Mouse (Mus musculus): Measurements from ENCODE around the gene Bphl. TPM values are rescaled to one million over a fixed set of nuclear protein-coding genes. Genes with fewer than 3 reads are reported as not detected.
"Not testable (repeated sequence)": the region's sequence is repeated elsewhere in the genome, so short reads cannot be mapped to it uniquely, and the experiment has no call there.

Gene Bphl
- polyA plus RNA-seq, 1 experiment from 2014 or later = 60.4 TPM

DNA sequence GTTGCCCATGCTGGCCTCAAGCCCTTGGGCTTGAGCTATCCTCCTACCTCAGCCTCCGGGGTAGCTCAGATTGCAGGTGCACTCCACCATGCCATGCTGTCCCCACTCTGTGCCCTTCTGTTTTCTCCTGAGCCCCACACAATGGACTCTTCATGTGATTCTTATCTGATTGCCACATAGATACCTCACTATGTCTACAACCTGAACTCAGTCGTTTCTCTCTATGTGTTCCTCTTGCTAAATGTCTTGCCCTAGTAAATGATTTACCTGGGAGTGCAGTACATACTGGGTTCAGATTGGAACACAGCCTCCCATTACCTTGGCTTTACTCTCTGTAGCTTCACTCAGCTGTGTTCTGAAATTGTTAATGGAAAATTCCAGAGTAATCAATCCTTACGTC is 17.6 kb downstream of the Bphl start:
- ATAC-seq = peak; percentile 93
- Histone ChIP-seq H3K27me3 (replicated peaks) (no peaks in the 10 kb centered on the region), H3K36me3 (no peaks in the 10 kb centered on the region), H3K4me1 (replicated peaks) (0 out of 2 replicates have a peak, but pooled peaks cover 2% of the 10 kb centered on the region), H3K4me2 (replicated peaks) (no peak overlapping the region), H3K9me3 (no peaks in the 10 kb centered on the region), H3K9ac (no peak overlapping the region), H3K4me3 (replicated peaks) (no peak overlapping the region), H3K27ac (0 out of 2 replicates have a peak overlapping the region, but pooled peaks have one; percentile 28)
- WGBS = 69% methylated on average over 3 of the region's 3 CpGs

DNA sequence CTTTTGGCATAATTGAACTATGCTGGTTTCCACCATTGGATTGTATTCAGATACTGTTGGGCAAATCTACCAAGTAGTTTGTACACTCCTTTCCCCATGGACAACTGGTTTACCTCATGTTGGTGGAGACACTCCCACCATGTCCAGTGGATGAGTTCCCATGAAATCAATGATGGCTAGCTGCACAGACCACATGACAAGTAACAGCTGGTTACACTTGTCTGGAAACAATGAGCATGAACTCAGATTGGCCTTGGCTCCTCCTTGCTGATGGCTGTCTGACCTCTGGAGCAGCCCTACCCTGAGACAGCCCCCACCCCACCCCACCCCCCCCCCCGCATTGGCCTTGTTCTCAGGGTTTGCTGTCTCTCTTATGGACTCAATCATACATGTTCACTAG is 19.9 kb downstream of the Bphl start:
- no peak for ATAC-seq
- no peaks in the 10 kb centered on the region for H3K36me3 ChIP-seq
- no peak overlapping the region for H3K4me3 ChIP-seq (replicated peaks)
- H3K9me3 ChIP-seq = no peaks in the 10 kb centered on the region
- H3K4me1 ChIP-seq (replicated peaks) = 0 out of 2 replicates have a peak, but pooled peaks cover 2% of the 10 kb centered on the region
- WGBS = 89% methylated on average over 1 of the region's 1 CpGs
- no peak overlapping the region for H3K27ac ChIP-seq
- H3K4me2 ChIP-seq (replicated peaks) = no peak overlapping the region
- H3K27me3 ChIP-seq (replicated peaks) = no peaks in the 10 kb centered on the region
- no peak overlapping the region for H3K9ac ChIP-seq

DNA sequence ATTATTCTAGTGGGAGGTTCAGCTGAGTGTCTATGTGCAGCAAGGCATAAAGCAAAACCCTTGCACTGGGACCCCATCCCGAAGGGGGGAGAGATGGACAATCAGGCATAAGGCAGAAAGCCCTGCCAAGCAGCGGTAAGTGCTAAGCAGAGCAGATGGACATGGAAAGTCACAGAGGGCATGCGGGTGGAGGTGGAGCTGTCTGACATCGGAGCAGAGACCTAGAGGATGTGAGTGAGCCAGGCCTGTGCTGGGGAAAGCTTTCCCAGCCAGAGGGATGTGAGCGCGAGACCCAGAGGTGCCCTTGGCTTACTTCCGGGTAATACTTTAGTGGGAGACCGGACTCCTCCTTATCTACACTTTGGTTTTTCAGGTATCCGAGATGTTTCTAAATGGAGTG is 22.7 kb downstream of the Bphl start:
- no peaks in the 10 kb centered on the region for H3K9me3 ChIP-seq
- no peaks in the 10 kb centered on the region for H3K36me3 ChIP-seq
- no peak overlapping the region for H3K9ac ChIP-seq
- H3K4me2 ChIP-seq (replicated peaks) = no peak overlapping the region
- H3K27me3 ChIP-seq (replicated peaks) = no peaks in the 10 kb centered on the region
- no peak overlapping the region for H3K27ac ChIP-seq
- 90% methylated on average over 9 of the region's 9 CpGs for WGBS
- H3K4me1 ChIP-seq (replicated peaks) = no peaks in the 10 kb centered on the region
- no peak for ATAC-seq
- no peak overlapping the region for H3K4me3 ChIP-seq (replicated peaks)

DNA sequence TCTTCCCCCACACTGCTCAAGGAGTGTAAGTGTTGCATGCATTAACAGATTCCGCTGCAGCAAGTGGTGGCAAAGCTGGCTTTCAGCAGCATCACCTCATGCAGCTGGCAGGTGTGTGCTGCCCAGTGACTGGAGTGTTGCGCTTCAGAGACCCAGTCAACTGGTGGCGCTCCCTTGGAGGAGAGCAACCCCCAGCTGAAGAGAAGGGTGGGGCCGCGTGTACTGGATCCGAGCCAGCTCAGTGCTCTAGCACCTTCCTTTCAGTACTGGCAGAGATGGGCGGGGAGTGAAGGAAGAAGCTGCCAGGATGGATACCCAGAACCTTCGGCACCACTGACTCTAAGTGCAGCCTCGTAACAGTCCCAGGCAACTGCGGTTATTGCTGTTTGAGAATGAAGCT is 25.1 kb downstream of the Bphl start:
- no peaks in the 10 kb centered on the region for H3K4me1 ChIP-seq (replicated peaks)
- ATAC-seq = no peak
- WGBS = 86% methylated on average over 10 of the region's 10 CpGs

DNA sequence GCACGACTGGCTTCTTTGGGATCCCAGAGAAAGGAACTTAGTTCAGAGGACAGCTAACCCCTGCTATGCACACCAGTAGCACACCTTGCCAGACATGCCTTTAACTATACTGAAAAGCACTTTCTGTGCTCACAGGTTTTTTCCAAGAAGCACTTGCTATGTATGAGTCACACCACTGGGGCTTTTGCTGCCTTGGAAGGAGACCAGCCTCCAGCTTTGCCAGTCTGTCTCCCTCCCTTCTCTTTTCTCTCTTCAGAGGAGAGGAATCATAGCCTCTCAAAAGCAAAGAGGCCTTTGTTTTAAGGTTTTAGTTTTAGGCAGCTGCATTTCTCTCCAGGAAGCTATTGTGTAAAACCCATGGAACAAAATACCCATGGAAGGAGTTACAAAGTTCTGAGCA is 29.0 kb downstream of the Bphl start:
- ATAC-seq = no peak
- no peaks in the 10 kb centered on the region for H3K36me3 ChIP-seq
- H3K4me3 ChIP-seq (replicated peaks) = no peak overlapping the region
- H3K27me3 ChIP-seq (replicated peaks) = no peaks in the 10 kb centered on the region
- WGBS = 89% methylated on average over 1 of the region's 1 CpGs
- no peak overlapping the region for H3K4me2 ChIP-seq (replicated peaks)
- no peaks in the 10 kb centered on the region for H3K4me1 ChIP-seq (replicated peaks)
- no peaks in the 10 kb centered on the region for H3K9me3 ChIP-seq
- no peak overlapping the region for H3K27ac ChIP-seq
- no peak overlapping the region for H3K9ac ChIP-seq

More for the DNA sequence above, 25.1 kb downstream of the Bphl start:
- Histone ChIP-seq H3K36me3 (no peaks in the 10 kb centered on the region), H3K4me3 (replicated peaks) (no peak overlapping the region), H3K9me3 (no peaks in the 10 kb centered on the region), H3K27me3 (replicated peaks) (no peaks in the 10 kb centered on the region), H3K27ac (no peak overlapping the region), H3K9ac (no peak overlapping the region), H3K4me2 (replicated peaks) (no peak overlapping the region)

DNA sequence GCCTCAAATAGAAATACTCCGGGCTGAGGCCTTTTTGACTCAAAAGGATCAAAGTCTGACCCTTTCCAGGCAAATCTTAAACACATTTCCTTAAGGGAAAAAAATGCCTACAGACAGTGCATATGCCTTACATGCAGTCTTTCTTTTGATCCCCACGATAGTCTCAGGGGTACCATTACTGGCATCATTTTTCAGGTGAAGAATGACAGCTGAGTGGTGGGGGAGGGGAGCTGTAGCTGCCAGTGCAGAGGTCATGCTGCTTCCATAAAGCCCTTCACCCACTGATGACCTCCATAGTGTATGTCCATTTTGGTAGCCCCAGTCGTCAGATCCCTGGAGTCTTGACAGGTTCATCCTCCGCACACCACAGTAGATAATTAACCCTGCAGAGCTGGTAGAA is 32.9 kb downstream of the Bphl start:
- H3K4me3 ChIP-seq (replicated peaks) = no peak overlapping the region
- WGBS = 48% methylated on average over 4 of the region's 4 CpGs
- no peak overlapping the region for H3K27ac ChIP-seq
- no peak overlapping the region for H3K4me2 ChIP-seq (replicated peaks)
- ATAC-seq = no peak
- H3K9me3 ChIP-seq = no peaks in the 10 kb centered on the region
- no peaks in the 10 kb centered on the region for H3K36me3 ChIP-seq
- H3K27me3 ChIP-seq (replicated peaks) = no peaks in the 10 kb centered on the region
- H3K4me1 ChIP-seq (replicated peaks) = no peaks in the 10 kb centered on the region
- no peak overlapping the region for H3K9ac ChIP-seq

DNA sequence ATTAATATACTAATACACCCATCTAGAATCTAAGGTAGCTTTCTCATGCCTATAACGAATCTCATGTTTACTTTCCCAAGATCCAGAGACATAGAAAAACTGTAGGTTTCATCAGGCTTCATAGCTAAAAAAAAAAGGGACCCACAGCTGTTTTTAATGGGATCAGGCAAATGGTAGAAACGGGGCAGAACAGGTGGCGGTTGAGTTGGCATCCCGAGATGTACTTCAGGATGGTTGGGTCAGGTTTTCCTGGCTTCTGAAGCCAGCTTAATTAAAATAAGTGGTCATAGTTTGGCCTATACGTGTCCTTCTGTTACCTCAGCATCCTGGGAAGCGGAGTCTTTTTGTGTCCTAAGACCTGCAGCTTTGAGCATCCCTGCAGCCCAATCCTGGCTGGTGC is 34.4 kb downstream of the Bphl start:
- WGBS = 89% methylated on average over 6 of the region's 6 CpGs
- Histone ChIP-seq H3K27ac (no peak overlapping the region), H3K4me3 (replicated peaks) (no peak overlapping the region), H3K9me3 (no peaks in the 10 kb centered on the region), H3K36me3 (no peaks in the 10 kb centered on the region), H3K27me3 (replicated peaks) (no peaks in the 10 kb centered on the region), H3K9ac (no peak overlapping the region), H3K4me1 (replicated peaks) (0 out of 2 replicates have a peak, but pooled peaks cover 4% of the 10 kb centered on the region), H3K4me2 (replicated peaks) (no peak overlapping the region)
- no peak for ATAC-seq

DNA sequence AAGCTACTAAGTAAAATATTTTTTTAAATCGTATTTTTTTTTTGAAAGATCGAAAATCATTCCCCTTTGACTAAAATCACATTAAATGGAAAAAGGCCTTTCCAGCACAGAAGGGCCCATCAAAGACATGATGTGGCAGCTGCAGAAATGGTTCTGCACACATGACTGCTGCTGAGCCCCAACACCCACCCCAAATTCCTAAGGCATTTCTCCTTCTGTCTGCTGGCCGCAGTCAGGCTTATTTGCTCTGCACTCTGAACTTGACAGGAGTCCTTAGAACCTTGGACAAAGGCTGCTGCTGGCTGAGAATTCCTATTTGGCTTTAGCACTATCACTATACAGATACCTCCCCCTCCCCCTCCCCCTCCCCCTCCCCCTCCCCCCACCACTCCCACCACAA is 35.5 kb downstream of the Bphl start:
- Histone ChIP-seq H3K4me2 (replicated peaks) (no peak overlapping the region), H3K9ac (no peak overlapping the region), H3K36me3 (no peaks in the 10 kb centered on the region), H3K4me1 (replicated peaks) (0 out of 2 replicates have a peak, but pooled peaks cover 5% of the 10 kb centered on the region), H3K27me3 (replicated peaks) (no peaks in the 10 kb centered on the region), H3K9me3 (no peaks in the 10 kb centered on the region), H3K27ac (no peak overlapping the region), H3K4me3 (replicated peaks) (no peak overlapping the region)
- ATAC-seq = no peak
- 76% methylated on average over 3 of the region's 3 CpGs for WGBS

DNA sequence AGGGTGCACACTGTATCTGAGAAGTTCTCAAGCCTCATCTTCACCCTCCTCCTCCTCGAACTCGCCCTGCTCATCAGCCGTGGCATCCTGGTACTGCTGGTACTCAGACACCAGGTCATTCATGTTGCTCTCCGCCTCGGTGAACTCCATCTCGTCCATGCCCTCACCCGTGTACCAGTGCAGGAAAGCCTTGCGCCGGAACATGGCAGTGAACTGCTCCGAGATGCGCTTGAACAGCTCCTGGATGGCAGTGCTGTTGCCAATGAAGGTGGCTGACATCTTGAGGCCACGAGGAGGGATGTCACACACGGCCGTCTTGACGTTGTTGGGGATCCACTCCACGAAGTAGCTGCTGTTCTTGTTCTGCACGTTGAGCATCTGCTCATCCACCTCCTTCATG is 37.0 kb downstream of the Bphl start:
- not testable (repeated sequence) for H3K36me3 ChIP-seq; H3K9me3 ChIP-seq; H3K4me2 ChIP-seq (replicated peaks); ATAC-seq; H3K9ac ChIP-seq; H3K27me3 ChIP-seq (replicated peaks); H3K27ac ChIP-seq; H3K4me3 ChIP-seq (replicated peaks); H3K4me1 ChIP-seq (replicated peaks)
- 95% methylated on average over 11 of the region's 17 CpGs for WGBS

DNA sequence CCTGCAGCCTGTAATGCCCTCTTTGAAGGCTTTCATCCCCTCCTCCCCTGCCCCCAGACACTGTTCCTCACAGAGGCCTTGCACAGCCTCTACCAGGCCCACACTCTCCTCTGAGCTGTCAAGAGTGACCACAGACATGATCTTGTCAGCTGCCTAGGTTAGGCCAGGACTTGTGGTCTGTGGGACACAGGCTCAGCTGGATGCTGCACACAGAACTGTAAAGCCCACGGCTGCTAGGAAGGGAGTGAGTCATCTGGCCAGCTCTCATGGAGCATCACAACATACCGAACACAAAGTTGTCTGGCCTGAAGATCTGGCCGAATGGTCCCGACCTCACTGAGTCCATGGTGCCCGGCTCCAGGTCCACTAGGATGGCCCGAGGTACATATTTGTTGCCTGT is 38.5 kb downstream of the Bphl start:
- ATAC-seq; H3K4me3 ChIP-seq (replicated peaks): not testable (repeated sequence)

DNA sequence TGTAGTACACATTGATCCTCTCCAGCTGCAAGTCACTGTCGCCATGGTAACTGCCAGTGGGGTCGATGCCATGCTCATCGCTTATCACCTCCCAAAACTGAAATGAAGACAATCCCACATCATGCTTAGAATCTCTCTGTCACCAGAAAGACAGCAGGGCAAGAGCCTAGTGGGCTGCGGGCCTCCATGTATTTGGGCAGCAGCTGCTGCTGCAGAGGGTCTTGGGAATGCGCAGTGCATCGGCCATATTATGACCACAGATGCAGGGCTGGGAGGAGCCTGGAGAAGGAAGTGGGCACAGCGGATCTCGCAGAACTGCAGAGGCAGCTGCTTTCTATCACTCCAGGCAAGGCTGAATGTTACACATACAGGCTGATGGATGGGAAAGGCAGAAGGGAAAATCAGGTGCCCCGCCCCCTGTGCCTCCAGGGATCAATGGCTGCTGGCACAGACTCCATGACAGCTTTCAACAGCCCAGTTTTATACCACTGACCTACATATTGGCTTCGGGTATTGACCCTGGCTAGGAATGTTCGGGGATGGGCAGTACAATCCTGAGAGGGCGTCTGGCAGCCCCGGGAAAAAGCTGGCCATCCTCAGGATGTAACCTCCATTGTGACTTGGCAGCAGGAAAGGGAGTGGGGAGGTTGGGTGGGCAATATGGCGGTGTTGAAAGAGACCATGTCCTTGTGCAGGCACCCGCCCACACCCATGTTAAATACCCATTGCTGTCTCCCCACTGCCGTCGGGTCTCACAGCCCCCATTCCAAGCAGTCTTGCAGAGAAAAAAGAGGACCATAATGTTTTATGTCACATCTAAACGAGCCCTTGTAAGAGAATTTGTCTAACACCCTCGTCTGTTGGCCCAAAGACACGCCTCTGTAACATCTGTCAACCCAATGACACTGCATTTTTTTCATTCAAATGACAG is 39.4 kb downstream of the Bphl start:
- peak; percentile 54 for ATAC-seq
- 0 out of 2 replicates have a peak overlapping the region, but pooled peaks have one; percentile 24 for H3K27ac ChIP-seq
- H3K27me3 ChIP-seq (replicated peaks) = no peaks in the 10 kb centered on the region
- H3K9me3 ChIP-seq = no peaks in the 10 kb centered on the region
- WGBS = 32% methylated on average over 20 of the region's 20 CpGs
- no peaks in the 10 kb centered on the region for H3K36me3 ChIP-seq
- H3K9ac ChIP-seq = peak overlapping the region; percentile 32
- peak overlapping the region; percentile 94 for H3K4me2 ChIP-seq (replicated peaks)
- H3K4me1 ChIP-seq (replicated peaks) = 0 out of 2 replicates have a peak, but pooled peaks cover 10% of the 10 kb centered on the region
- peak overlapping the region; percentile 72 for H3K4me3 ChIP-seq (replicated peaks)

More for the DNA sequence above, 38.5 kb downstream of the Bphl start:
- not testable (repeated sequence) for H3K9me3 ChIP-seq; H3K36me3 ChIP-seq; H3K4me1 ChIP-seq (replicated peaks); H3K27me3 ChIP-seq (replicated peaks); H3K27ac ChIP-seq; H3K9ac ChIP-seq
- 80% methylated on average over 6 of the region's 6 CpGs for WGBS
- H3K4me2 ChIP-seq (replicated peaks) = peak overlapping the region; percentile 94

DNA sequence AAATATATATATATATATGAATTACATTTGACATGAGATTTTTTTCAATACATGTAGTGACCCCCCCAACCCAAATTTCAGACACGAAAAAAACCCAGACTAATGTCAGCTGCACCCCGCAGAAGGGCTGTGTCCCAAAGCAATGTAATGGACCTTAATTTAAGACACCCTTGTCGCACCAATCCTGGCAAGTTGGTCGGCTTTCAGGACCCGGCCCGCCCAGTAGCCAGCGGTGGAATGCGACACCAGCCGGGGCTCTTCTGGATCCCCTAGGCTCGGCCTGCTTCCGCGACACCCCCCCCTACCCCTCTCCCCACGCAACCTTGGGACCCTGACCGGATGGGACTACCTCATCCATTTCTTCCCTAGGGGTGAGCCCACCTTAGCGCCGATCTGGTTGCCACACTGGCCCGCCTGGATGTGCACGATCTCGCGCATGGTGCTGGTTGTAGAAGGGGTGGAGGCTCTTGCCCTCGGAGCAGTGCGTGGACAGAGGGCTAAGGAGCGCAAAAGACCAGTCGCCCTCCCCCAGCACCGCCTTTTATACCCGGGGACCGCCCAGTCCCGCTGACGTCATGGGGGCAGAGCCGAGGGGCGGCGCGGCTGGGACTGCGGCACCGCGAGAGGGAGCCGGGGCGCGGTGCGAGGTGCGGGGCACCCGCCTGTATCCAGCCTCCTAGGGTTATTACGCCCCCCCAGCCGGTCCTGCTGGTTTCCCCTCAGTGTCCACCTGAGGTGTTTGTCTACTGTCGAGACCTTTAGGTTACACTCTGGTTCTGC is 40.3 kb downstream of the Bphl start, which contains the start of gene Tubb2a:
Gene Tubb2a (minus strand): TSS at position 516 of the 780 bp plus-strand sequence.
- ATAC-seq = peak; percentile 94
- peak within 1 kb of the TSS; percentile 24; the same call in 1 of the 2 replicates for H3K27ac ChIP-seq

More for the DNA sequence above, 40.3 kb downstream of the Bphl start, which contains the start of gene Tubb2a:
- peak within 1 kb of the TSS; percentile 72 for H3K4me3 ChIP-seq (replicated peaks)
- H3K9me3 ChIP-seq = no peaks in the 10 kb centered on the region
- no peaks in the 10 kb centered on the region for H3K36me3 ChIP-seq
- peak within 1 kb of the TSS; percentile 67 for H3K9ac ChIP-seq
- peak within 1 kb of the TSS; percentile 94 for H3K4me2 ChIP-seq (replicated peaks)
- H3K4me1 ChIP-seq (replicated peaks) = 0 out of 2 replicates have a peak, but pooled peaks cover 10% of the 10 kb centered on the region
- WGBS = under 1% methylated on average over 45 of the region's 45 CpGs
- no peaks in the 10 kb centered on the region for H3K27me3 ChIP-seq (replicated peaks)

Measured in intestine, embryonic 15.5 days (tissue).